Mouse (Mus musculus) kidney, adult 2 months (tissue): Measurements from ENCODE around the gene Creb5. TPM values are rescaled to one million over a fixed set of nuclear protein-coding genes. Genes with fewer than 3 reads are reported as not detected.

ENCODE experiments used
- DNase-seq: peaks from one replicate; pipeline ENCODE4 v3.0.0; 2021
- H3K27ac ChIP-seq: fragments of 200-500 bp; 2 replicates; pipeline ENCODE4 v1.5.1; 2012; ENCODE audit warnings: low read depth, low read length, control low read depth, inconsistent platforms; ENCODE audit not compliant: insufficient read depth
- H3K27me3 ChIP-seq: fragments of 200-500 bp; replicated peaks from 2 replicates; pipeline ENCODE4 v1.6.1; 2012; ENCODE audit warnings: mild to moderate bottlenecking, moderate library complexity, low read length, inconsistent platforms; ENCODE audit not compliant: control insufficient read depth, insufficient read depth
- H3K36me3 ChIP-seq: fragments of 200-500 bp; 2 replicates; pipeline ENCODE4 v1.6.1; 2012; ENCODE audit warnings: mild to moderate bottlenecking, moderate library complexity, low read length, inconsistent platforms; ENCODE audit not compliant: control insufficient read depth, insufficient read depth
- H3K4me1 ChIP-seq: fragments of 200-500 bp; 2 replicates; pipeline ENCODE4 v1.6.1; 2011; ENCODE audit warnings: low read length; ENCODE audit not compliant: control insufficient read depth, insufficient read depth
- H3K4me3 ChIP-seq: fragments of 200-500 bp; 2 replicates; pipeline ENCODE4 v1.5.1; 2011; ENCODE audit warnings: mild to moderate bottlenecking, low read depth, low read length, control low read depth; ENCODE audit not compliant: insufficient read depth
- CTCF ChIP-seq: fragments of 200-500 bp; conservative IDR thresholded peaks from 2 replicates; pipeline ENCODE4 v1.5.1; 2011; ENCODE audit warnings: low read depth, mild to moderate bottlenecking, control low read depth, low read length, moderate library complexity, mixed read lengths; ENCODE audit not compliant: insufficient read depth, insufficient read length
- POLR2A ChIP-seq: fragments of 200-500 bp; IDR thresholded peaks from one replicate; pipeline ENCODE4 v1.6.1; 2011; ENCODE audit warnings: low read depth, low read length, control low read depth
- WGBS: fragments of 180-500 bp; shearing (Covaris S2); methylation state at CpG from one replicate; pipeline ENCODE4 v1.1.7; 2018; 5-methylcytosine and 5-hydroxymethylcytosine counted together
- polyA plus RNA-seq: library from polyadenylated mRNA; depleted of rRNA; stranded (reverse); fragments of >200 nt; gene quantifications from 2 replicates; pipeline ENCODE4 v1.2.3, GENCODE M21; 2012

Creb5 gene
- polyA plus RNA-seq, 1 experiment, result 0.67 TPM

- DNase-seq, result no peak
- WGBS, result 70% methylated on average over 4 of the region's 4 CpGs
Measured at GRCm38 (mm10) chr6:53455442-53455841, 168.4 kb downstream of the Creb5 start.

DNA sequence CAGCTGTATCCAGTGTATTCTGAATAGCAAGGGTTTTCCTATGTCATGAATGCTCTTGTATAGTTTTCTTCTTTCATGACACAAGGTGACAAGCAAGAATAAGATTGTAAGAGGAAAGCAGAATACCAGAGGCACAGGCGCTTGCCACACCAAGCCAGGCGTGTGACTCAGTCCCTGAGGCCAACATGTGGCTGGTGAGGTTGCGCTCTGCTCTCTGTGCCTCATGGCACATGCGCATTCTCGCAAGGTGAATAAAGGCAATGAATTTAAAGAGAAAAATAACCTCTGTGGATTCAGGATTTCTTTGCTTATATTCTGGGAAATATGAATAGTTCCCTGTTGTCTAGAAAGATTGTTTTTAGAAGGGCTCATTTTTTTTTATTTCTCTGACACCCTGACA, 169.0 kb downstream of the Creb5 start:
- H3K36me3 ChIP-seq, result no peaks in the 10 kb centered on the region
- H3K27me3 ChIP-seq, result no peaks in the 10 kb centered on the region
- no peak for TF ChIP-seq POLR2A
- no peak for TF ChIP-seq CTCF
- H3K4me1 ChIP-seq, result no peaks in the 10 kb centered on the region
- no peak for DNase-seq
- 87% methylated on average over 5 of the region's 5 CpGs for WGBS
- H3K4me3 ChIP-seq, result no peak overlapping the region
- H3K27ac ChIP-seq, result no peak overlapping the region

More at GRCm38 (mm10) chr6:53455442-53455841, 168.4 kb downstream of the Creb5 start:
- Histone ChIP-seq H3K36me3 (no peaks in the 10 kb centered on the region), H3K4me1 (no peaks in the 10 kb centered on the region), H3K27me3 (no peaks in the 10 kb centered on the region), H3K4me3 (no peak overlapping the region), H3K27ac (no peak overlapping the region)
- no peak for TF ChIP-seq POLR2A
- TF ChIP-seq CTCF, result no peak

GRCm38 (mm10) chr6:53459995-53460747, 173.1 kb downstream of the Creb5 start:
- no peak overlapping the region for H3K27ac ChIP-seq
- no peak for DNase-seq
- H3K4me1 ChIP-seq, result no peaks in the 10 kb centered on the region
- no peak for TF ChIP-seq CTCF
- TF ChIP-seq POLR2A, result no peak
- H3K27me3 ChIP-seq, result no peaks in the 10 kb centered on the region
- no peak overlapping the region for H3K4me3 ChIP-seq
- no peaks in the 10 kb centered on the region for H3K36me3 ChIP-seq
- WGBS, result 89% methylated on average over 6 of the region's 6 CpGs

GRCm38 (mm10) chr6:53461056-53461455, 174.0 kb downstream of the Creb5 start:
- Histone ChIP-seq H3K4me3 (no peak overlapping the region), H3K36me3 (no peaks in the 10 kb centered on the region), H3K27me3 (no peaks in the 10 kb centered on the region), H3K27ac (no peak overlapping the region), H3K4me1 (no peaks in the 10 kb centered on the region)
- DNase-seq, result no peak
- no peak for TF ChIP-seq POLR2A
- TF ChIP-seq CTCF, result no peak
- WGBS, result 90% methylated on average over 6 of the region's 6 CpGs

GRCm38 (mm10) chr6:53461775-53462770, 175.0 kb downstream of the Creb5 start:
- Histone ChIP-seq H3K4me1 (no peaks in the 10 kb centered on the region), H3K27ac (no peak overlapping the region), H3K27me3 (no peaks in the 10 kb centered on the region), H3K36me3 (no peaks in the 10 kb centered on the region), H3K4me3 (no peak overlapping the region)
- TF ChIP-seq CTCF (no peak), POLR2A (no peak)
- no peak for DNase-seq
- 82% methylated on average over 12 of the region's 12 CpGs for WGBS

- TF ChIP-seq POLR2A (no peak), CTCF (no peak)
- no peak for DNase-seq
- 72% methylated on average over 7 of the region's 7 CpGs for WGBS
Measured at GRCm38 (mm10) chr6:53462802-53463201, 175.7 kb downstream of the Creb5 start.

More at GRCm38 (mm10) chr6:53462802-53463201, 175.7 kb downstream of the Creb5 start:
- Histone ChIP-seq H3K4me3 (no peak overlapping the region), H3K27ac (no peak overlapping the region), H3K27me3 (no peaks in the 10 kb centered on the region), H3K4me1 (no peaks in the 10 kb centered on the region), H3K36me3 (no peaks in the 10 kb centered on the region)
